Mouse (Mus musculus) cerebellum, postnatal 10 days (tissue): Measurements from ENCODE around the gene Tubg1.
A peak's percentile ranks its signal among the peaks of the same experiment; 100 is the strongest.

Source experiments
- DNase-seq, 2 experiments: peaks; one replicate each; pipeline ENCODE4 v3.0.0; 2021; ENCODE audit warnings: mixed read lengths in 2 of 2

Tubg1 gene

DNA sequence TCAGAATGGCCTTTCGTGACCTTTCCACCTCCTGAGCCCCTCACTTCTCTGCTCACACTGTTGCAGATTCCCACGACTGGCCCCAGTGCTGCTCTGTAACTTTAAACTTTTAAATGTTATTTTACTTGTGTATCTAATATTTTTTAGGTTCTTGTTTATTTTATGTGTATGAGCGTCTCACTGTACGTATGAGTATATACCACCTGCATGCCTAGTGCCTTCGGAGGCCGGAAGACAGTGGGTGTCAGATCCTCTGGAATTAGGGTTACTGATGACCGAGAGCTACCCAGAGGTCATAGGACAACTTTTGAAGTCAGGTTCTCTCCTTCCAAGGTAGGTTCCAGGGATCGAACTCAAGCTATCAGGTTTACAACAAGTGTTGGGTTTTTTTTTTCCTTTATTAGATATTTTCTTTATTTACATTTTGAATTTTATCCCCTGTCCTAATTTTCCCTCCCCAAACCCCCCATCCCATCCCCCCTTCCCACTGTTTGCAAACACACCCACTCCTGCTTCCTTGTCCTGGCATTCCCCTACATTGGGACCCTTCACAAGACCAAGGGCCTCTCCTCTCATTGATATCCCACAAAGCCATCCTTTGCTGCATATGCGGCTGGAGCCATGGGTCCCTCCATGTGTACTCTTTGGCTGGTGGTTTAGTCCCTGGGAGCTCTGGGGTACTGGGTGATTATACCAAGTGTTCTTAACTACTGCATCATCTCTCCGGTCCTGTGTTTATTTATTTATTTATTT is 22.7 kb downstream of the Tubg1 start:
- DNase-seq = no peak

DNA sequence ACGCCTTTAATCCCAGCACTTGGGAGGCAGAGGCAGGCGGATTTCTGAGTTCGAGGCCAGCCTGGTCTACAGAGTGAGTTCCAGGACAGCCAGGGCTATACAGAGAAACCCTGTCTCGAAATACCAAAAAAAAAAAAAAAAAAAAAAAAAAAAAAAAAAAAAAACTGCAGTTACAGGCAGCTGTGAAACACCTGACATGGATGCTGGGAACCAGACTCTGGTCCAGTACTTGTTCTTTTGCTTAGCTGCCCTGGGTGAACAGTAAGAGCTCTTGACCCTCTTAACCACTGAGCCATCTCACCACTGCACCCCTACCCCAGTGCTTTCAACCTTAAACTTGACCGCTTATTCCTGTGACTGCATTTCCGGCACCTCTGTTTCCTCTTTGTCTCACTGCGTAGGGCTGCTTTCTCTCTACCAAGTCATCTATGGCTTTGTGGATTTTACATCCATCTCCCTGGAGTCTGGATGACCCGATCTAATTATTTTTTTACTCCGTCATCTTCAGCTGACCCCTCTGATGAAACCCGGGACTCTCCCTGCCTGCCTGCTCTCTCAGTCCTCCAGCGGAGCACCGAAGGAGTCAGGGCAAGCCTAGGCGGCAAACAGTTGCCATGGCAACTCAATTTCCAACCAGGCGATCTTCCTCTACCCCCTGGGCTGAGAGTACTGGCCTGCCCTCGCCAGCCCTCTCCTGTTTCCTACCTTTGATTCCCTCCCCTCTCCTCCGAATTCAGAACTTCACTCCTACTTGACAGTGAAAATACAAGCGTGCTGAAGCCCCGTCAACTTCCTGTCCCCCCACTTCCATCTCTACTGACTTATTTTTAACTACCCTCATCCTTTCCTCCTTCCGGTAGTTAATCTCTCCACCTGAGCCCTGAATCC is 23.8 kb downstream of the Tubg1 start:
- DNase-seq = peak; percentile 71 to 77

DNA sequence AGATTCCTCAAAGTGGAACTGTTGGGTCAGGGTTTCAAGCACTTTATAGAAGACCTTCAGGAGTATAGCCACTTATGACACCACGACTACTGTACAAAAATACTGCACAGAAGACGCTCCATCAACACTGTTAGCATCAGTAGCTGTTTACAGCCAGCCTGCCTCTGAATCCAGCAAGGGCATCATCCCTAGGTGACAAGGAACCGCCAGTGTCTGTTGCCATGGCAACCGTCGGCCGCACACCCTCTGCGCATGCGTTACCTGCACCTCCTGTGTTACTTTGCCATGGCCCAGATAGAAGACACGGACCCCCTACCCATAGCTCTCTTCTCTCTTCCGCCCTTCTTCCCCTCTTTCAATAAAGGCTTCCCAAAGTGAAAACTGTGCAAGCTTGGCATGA is 26.6 kb downstream of the Tubg1 start:
- peak; percentile 83 to 84 for DNase-seq

- no peak for DNase-seq
These were observed 29.0 kb downstream of the Tubg1 start for GRCm38 (mm10) chr11:101148751-101149150.

DNA sequence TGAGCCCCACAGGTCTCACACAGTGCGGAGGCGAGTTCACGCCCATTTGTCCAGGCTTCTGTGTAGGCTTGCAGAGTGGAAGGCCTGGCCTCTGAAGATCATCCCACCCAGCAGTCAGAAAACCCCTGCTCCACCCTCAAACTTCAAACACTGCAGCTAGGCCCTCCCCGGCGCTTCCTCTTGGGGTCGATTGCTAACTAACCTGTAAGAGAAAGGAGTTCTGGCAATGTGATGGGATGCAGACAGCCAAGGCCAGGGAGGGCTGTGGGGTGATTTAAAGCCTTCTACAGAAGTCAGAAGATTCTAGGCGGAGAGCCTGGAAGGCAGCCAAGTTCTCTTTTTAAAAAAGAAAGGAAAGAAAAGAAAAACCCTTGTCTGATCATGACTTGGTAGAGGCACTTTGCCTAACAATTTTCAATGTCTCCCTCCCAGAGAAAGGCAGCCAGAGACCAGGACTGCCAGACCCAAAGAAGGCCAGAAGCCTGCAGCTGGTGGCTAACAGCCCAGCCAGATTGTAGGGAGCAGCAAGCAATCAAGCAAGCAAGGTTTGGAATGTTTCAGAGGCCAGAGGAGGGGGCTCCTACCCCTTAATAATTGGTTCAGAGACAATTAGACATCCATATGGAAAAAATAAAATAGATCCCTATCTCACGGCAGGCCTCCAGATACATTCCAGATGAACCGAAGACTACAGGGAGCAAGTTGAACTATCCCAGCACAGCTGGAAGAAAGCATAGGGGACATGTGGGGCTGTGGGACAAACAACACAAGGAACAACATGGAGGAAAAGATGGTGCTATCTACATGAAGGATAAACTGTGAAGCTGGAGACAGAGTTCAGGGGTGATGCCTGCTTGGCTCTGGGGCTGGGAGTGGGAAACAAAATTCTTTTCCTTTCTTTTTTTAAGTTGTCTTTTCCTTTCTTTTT is 29.7 kb downstream of the Tubg1 start:
- DNase-seq = peak in 1 of 2 experiments; percentile 22

GRCm38 (mm10) chr11:101151063-101151462 is 31.3 kb downstream of the Tubg1 start:
- no peak for DNase-seq

DNA sequence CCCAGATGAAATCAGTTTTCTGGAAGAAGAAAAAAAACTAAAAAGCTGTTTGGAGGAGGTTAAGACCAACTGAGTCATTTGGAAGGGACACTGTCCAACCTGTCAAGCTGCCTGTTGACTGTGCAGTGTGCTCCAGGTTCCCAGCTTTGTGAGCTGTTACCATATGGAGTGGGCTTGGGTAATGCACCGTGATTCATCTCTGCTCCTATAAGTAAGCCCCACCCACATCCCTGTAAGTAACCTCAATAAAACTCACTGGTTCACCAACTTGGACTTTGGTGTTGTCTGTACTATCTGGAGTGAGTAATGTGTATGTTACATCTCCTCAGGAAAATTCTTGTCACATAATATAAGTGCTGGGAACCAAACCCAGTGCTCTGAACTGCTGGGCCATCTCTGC is 33.1 kb downstream of the Tubg1 start:
- DNase-seq = no peak

- no peak for DNase-seq
These were observed 34.9 kb downstream of the Tubg1 start for GRCm38 (mm10) chr11:101154648-101155047.

- DNase-seq = no peak
These were observed 35.4 kb downstream of the Tubg1 start for GRCm38 (mm10) chr11:101155151-101155550.

DNA sequence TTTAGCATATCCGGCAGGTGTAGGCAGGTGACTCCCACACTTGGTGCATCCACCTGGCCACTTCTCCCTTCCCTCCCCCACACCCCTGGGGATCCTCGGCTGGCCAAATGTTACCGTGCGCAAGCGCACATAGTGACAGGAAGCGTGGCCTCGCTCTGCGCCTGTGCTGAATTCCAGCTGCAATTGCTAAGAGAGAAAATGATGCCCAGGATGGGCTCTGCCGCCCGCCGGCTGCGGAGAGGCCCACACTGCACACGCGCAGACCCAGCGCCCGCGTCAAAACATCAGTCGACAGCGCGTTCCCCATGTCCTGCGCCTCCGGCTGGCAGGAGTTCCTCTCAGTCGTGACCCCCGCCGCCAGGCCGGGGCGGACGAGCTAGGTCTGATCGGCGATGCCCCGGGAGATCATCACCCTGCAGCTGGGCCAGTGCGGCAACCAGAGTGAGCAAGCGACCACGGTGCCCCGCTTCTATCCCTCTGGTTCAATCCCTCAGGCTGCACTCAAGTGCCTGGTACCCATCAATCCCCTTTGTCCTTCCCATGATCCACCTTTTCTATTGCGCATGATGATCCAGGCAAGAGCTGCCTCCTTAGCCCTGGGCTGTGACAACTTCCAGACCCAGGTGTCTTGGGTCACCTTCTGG is 36.1 kb downstream of the Tubg1 start, which contains the start of gene Tubg2:
TSS of gene Tubg2 (plus strand) at position 180 of the 644 bp plus-strand sequence.
- peak; percentile 87 for DNase-seq

DNA sequence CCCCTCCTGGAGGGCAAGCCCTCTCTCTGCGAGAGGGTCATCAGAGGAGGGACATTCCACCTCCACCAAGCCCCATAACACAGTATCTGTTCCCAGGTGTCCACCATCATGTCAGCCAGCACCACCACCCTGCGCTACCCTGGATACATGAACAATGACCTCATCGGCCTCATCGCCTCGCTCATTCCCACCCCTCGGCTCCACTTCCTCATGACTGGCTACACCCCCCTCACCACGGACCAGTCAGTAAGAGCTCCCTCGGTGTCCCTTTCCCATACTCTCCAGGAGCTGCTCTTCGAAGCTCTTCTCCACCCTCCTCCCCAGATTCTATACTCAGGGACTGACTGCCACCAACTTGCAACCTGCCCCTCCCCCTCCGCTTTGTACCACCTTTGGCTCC is 40.4 kb downstream of the Tubg1 start:
- peak in 1 of 2 experiments; percentile 19 for DNase-seq

DNA sequence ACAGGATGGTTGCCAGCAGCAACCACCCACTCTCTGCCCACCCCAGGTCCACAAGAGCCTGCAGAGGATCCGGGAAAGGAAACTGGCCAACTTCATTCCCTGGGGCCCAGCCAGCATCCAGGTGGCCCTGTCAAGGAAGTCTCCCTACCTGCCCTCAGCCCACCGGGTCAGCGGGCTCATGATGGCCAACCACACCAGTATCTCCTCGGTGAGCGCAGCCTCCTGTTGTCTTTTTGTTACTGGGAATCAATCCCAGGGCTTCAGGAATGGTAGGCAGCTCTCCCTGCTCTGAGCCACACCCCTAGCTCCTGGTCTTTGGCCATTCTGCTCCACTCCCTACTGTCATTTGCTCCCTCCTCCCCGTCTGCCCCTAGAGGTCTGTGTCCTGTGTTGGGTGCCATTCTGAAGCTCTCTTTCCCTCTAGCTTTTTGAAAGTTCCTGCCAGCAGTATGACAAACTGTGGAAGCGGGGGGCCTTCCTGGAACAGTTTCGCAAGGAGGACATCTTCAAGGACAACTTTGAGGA is 41.3 kb downstream of the Tubg1 start:
- DNase-seq = peak in 1 of 2 experiments; percentile 19

GRCm38 (mm10) chr11:101161551-101161950 is 41.8 kb downstream of the Tubg1 start:
- DNase-seq = no peak

DNA sequence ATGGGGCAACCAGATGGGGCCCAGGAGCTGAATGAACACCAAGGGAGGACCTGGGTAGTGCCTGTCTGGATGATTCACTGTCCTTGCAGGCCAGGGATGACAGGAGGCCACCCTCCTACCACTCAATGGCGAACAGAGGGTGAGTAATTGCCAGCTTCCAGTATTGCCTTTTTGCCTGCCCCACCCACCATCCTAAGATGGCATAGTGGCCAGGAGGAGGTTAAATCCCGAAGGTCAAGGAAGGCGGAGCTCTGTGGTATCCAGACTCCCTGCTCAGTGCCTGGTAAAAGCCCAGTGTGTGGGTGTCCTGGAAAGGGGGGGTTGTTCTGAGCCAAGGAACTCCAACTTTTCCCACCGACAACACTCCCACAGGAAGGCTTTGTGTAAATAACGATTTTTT is 42.6 kb downstream of the Tubg1 start:
- peak in 1 of 2 experiments; percentile 8 for DNase-seq

DNA sequence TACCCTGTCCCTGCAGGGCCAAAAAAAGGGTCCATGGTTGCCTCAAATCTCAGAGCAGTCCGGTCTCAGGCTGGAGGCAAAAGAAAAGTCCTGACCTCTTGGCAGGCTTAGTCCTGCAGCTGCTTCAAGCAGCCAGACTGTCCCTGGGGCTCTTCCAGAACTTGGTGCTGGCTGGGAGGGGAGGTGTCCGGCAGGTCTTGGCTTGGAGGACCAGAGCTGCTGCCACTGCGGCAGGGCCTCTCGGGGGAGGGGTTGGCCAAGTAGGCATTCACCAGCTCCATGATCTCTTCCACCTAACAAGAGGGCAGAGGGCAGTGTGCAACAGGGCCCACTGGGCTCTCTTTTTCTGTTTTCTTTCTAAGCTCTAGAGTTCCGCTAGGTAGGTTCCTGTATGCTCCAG is 43.0 kb downstream of the Tubg1 start:
- DNase-seq = peak; percentile 45 to 64

DNA sequence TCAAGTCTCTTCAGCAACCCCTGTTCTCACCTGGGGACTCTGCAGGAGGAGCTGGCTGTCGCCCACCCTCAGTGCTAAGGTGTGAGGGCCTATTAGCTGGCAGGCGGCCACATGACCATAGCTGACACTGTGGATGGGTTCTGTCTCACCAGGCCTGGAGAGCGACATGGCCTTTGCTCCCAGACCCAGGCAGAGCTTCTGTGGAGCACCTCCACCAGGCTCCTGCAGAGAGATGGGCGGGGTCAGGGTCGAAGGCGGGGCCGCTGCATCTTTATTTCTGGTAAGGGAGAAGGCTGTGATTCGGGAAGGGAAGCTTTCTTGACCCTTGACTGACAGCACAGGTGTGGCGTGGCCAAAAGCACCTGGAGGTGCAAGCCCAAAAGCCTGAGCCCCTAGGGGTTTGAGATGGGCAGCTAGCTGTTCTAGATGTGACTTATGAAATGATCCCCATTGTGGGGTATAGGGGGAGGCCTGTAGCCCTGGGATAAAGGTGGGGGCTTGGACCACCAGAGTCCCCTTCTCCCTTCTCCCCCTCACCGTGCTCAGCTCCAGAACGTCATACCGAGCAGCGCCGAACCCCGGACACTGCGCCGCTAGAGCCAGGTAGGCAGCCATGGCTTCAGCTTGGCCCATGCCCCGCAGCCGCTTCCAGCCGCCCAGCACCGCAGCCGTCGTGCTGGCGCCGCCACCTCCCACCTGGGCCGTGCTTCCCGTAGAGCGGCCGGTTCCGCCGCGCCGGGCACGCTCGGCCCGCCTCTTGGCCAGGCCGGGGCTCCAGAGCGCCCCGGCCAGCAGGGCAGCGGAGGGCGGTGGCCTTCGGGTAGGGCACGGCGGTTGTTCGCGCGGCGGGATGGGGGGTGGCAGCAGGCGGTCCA is 44.0 kb downstream of the Tubg1 start:
- DNase-seq = peak; percentile 47 to 50

GRCm38 (mm10) chr11:101164351-101164665 is 44.6 kb downstream of the Tubg1 start:
- peak in 1 of 2 experiments; percentile 22 for DNase-seq

DNA sequence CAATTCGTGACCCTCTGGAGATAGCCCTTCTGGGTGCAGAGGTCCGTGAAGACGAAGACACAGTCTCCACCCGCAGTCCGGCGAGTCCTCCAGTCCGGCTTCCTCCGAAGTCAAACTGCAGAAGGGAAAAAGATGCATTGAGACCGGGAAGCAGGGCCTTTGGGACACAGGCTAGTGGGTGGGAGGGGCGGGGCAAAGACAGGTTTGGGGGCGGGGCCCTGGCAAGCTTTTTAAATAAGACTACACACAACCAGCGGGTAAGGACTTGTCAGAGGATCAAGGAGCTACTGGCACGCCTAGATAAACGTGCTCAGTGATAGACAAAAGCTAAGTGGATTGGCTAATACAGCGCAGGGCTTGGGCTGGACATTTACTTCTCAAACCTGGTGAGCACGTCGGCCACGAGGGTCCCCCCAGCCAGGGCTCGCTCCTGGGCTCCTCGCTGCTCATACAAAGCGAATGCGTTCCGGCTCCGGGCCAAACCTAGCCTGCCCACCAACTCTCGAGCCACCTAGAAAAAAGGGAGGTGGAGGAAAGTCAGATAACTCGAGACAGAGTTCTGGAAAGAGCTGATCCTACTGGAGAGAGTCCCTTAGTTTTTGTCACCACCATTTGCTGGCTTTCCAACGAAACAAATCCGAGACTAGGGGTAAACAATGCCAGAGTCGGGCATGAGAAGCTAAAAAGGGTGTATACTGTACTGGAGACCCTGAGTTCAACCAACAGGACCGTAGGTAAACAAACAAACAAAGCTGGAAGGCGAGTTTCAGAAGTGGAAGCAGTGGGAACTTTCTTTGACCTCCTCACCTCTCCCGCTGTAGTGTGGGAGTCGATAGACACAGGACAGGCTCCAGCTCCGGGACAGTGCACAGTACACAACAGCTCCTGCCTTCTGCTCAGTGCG is 45.2 kb downstream of the Tubg1 start:
- DNase-seq = peak in 1 of 2 experiments; percentile 36

DNA sequence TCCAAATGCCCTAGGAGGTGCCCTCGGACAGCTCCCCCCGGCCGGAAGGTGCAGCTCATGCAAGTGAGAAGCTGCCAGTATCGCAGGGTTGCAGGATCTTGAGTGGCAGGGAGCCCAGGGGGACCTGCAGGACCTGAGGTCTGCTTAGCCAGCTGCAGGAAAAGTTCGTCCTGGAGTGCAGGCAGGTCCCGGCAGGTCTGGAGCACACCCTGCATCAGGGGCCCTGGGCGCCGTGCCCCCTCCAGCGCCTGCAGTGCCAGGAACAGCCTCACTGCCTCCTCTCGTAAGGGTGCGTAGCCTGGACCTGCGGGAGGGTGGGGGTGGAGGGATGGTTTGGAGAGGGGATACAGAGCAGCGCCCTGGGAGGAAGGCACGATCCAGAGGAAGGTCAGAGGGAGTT is 46.6 kb downstream of the Tubg1 start:
- peak in 1 of 2 experiments; percentile 15 for DNase-seq
